Mouse (Mus musculus): ENCODE data around the gene Iqce. TPM values are rescaled to one million over a fixed set of nuclear protein-coding genes. Genes with fewer than 3 reads are reported as not detected.

Gene Iqce
- polyA plus RNA-seq, 1 experiment from 2014 or later = 31.3 TPM

DNA sequence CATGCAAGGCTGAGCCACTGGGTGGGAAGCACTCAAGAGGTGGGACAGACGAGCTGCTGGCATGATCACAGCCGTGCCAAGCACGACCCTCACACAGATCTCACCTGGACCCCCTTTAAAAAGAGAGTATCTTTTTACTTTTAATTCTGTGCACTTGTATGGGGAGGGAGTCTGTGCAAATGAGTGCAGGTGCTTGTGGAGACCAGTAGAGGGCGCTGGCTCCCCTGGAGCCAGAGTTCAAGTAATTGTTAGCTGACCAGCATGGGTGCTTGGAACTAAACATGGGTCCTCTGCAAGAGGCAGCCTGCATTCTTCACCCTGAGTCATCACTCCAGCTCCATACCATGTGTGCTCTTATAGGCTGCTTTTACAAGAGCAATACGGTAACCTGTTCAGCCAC, 74.6 kb downstream of the Iqce start:
- Histone ChIP-seq H3K4me3 (no peak overlapping the region), H3K27ac (no peak overlapping the region), H3K4me1 (no peaks in the 10 kb centered on the region), H3K36me3 (peaks cover 100% of the 10 kb centered on the region), H3K9me3 (replicated peaks) (peaks cover 6% of the 10 kb centered on the region; the same call in 1 of the 2 replicates), H3K27me3 (no peaks in the 10 kb centered on the region), H3K4me2 (replicated peaks) (no peak overlapping the region), H3K9ac (no peak overlapping the region)
- 97% methylated on average over 5 of the region's 5 CpGs for WGBS
- no peak for ATAC-seq (ENCODE audit: low FRiP score)

DNA sequence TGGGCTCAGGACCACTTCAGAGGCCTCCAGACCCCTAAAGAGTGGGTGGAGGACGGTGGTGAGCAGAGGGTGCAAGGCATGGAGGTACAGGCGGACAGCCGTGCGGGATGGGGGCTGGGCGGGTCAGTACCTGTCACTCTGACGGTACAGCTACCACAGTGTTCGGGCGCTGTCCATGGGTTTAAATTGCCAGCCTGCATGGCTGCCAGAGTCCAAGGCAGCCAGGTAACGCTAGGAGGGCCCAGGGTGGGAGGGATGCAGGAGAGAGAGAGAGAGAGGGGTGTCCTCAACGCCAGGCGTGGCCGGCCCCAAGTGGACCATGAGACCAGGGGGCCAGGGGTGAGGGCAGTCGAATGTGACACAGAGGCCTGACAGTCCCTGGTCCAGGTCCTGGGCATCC, 77.2 kb downstream of the Iqce start:
- Histone ChIP-seq H3K9ac (no peak overlapping the region), H3K4me3 (no peak overlapping the region), H3K36me3 (peaks cover 89% of the 10 kb centered on the region), H3K27me3 (no peaks in the 10 kb centered on the region), H3K4me1 (peaks cover 16% of the 10 kb centered on the region), H3K4me2 (replicated peaks) (no peak overlapping the region), H3K9me3 (replicated peaks) (peaks cover 6% of the 10 kb centered on the region; the same call in 1 of the 2 replicates), H3K27ac (no peak overlapping the region)
- ATAC-seq (ENCODE audit: low FRiP score) = no peak
- WGBS = 91% methylated on average over 13 of the region's 13 CpGs

DNA sequence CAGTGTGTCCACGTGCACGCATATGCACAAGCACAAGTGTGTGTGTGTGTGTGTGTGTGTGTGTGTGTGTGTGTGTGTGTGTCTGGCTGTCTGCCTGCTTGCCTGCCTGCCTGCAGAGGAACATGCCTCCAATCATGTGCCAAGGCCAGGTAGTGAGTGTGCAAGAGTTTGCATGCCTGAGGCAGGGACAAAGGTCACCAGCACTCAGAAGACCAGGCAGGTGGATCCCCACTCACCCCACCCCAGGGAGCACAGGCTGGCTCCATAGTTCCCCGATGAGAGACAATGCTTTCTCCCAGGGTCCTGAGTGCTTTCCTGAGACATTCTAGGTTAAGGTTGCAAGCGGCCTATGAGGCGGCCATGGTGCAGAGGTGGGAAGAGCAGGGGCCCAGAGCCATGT, 77.9 kb downstream of the Iqce start:
- Histone ChIP-seq H3K4me3 (no peak overlapping the region), H3K9me3 (replicated peaks) (peaks cover 6% of the 10 kb centered on the region; the same call in 1 of the 2 replicates), H3K27me3 (no peaks in the 10 kb centered on the region), H3K27ac (no peak overlapping the region), H3K9ac (no peak overlapping the region), H3K4me1 (peaks cover 17% of the 10 kb centered on the region), H3K36me3 (peaks cover 82% of the 10 kb centered on the region), H3K4me2 (replicated peaks) (no peak overlapping the region)
- WGBS = 89% methylated on average over 5 of the region's 5 CpGs
- no peak for ATAC-seq (ENCODE audit: low FRiP score)

DNA sequence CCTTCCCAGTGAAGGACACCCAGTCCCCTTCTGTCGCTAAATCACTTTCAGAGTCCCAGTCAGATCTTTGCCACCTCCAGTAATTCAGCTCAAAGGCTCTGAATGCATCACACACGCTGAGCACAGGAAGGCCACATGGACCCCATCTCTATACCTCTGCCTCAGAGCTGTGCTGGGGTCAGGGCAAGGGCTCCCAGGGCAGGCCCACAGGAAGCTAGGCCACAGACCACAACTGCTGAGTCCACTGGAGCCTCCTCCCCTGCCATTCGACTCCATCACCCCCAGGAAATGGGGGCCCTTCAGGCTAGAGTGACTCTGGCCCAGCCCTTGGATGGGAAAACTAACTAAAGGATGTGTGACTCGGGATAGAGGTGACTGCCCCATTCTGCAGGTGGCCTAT, 78.4 kb downstream of the Iqce start:
- peaks cover 17% of the 10 kb centered on the region for H3K4me1 ChIP-seq
- no peaks in the 10 kb centered on the region for H3K27me3 ChIP-seq
- no peak overlapping the region for H3K27ac ChIP-seq
- no peak for ATAC-seq (ENCODE audit: low FRiP score)
- H3K4me2 ChIP-seq (replicated peaks) = no peak overlapping the region
- H3K9ac ChIP-seq = no peak overlapping the region
- 79% methylated on average over 4 of the region's 4 CpGs for WGBS
- no peak overlapping the region for H3K4me3 ChIP-seq
- peaks cover 78% of the 10 kb centered on the region for H3K36me3 ChIP-seq
- peaks cover 6% of the 10 kb centered on the region; the same call in 1 of the 2 replicates for H3K9me3 ChIP-seq (replicated peaks)

DNA sequence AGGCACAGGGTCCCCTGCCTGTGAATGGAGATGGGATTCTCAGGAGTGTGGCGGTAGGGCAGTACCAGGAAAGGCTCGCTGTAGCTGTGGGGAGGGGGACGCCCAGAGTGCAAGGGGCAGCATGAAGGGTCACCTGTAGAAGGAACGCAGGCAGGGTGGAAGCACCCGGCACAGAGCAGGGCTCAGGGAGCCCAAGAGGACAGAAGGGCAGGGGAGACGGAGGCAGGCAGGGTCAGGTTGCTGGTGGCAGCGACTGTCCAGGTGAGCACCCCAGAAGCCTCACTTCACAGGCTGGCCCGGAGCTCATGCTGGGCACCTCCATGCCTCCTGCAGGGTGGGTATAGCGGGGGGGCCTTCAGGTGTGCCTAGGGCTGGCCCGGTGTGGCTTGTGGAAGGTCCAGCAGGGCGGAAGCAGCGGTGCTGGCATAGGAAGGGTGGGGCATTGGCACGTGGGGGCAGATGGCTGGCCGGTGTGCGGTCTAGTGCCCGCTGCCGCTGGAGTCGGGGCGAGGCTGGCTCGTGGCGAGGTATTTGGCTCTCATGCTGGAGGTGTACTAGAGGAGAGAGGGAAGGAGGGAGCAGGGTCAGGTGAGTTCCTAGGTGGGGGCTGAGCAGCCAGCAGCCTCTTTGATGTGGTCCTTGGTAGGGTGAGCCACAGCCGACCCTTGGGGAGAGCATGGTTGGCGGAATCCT, 79.1 kb downstream of the Iqce start:
- ATAC-seq (ENCODE audit: low FRiP score) = no peak
- 0 out of 2 replicates have a peak overlapping the region, but pooled peaks have one; percentile 30 for H3K27ac ChIP-seq
- 96% methylated on average over 23 of the region's 23 CpGs for WGBS
- H3K9ac ChIP-seq = no peak overlapping the region
- H3K4me1 ChIP-seq = peaks cover 17% of the 10 kb centered on the region
- H3K27me3 ChIP-seq = no peaks in the 10 kb centered on the region
- no peak overlapping the region for H3K4me3 ChIP-seq
- 0 out of 2 replicates have a peak, but pooled peaks cover 6% of the 10 kb centered on the region for H3K9me3 ChIP-seq (replicated peaks)
- no peak overlapping the region for H3K4me2 ChIP-seq (replicated peaks)
- peaks cover 71% of the 10 kb centered on the region for H3K36me3 ChIP-seq

DNA sequence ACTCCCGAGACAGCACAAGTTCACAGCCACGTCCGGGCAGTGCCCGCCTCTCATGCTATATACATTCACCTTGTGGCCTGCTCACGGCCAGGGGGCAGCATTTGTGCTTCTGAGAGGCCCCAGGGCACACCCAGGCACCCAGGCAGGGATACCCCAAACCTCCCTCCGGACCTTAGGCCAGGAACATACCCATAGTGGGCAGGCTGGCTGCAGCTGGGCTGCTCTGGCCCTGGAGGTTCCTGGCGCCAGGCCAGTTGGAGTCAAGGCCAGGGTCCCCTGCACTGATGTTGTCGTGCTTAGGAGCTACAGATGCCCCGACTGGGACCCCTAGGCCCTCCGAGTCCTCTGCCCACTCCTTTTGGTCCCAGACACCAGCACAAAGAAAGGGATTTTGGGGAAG, 80.7 kb downstream of the Iqce start:
- Histone ChIP-seq H3K4me1 (peaks cover 17% of the 10 kb centered on the region), H3K36me3 (peaks cover 55% of the 10 kb centered on the region), H3K4me3 (no peak overlapping the region), H3K27ac (peak overlapping the region; percentile 31; the same call in 1 of the 2 replicates), H3K27me3 (no peaks in the 10 kb centered on the region), H3K9ac (peak overlapping the region; percentile 10; the same call in 1 of the 2 replicates), H3K9me3 (replicated peaks) (no peaks in the 10 kb centered on the region), H3K4me2 (replicated peaks) (no peak overlapping the region)
- no peak for ATAC-seq (ENCODE audit: low FRiP score)
- 67% methylated on average over 10 of the region's 10 CpGs for WGBS

DNA sequence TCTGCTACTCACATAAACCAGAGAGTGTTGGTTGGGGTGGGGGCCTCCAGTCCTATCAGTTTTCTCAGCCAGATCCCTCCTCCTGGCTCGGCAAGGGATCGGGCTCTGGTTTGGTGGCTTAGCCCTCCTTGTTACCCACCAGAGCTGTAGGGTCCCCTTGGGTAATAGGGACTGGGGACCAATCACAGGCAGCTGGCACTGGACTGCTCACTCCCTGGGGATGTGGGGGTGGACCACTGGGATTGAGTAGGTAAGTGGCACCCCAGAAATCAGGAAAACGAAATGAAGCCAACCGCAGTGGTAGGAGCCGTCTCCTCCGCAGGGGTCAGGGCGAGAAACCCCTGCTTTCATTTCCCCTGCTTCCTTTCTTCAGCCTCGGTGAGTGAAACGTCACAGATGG, 81.1 kb downstream of the Iqce start:
- 0 out of 2 replicates have a peak overlapping the region, but pooled peaks have one; percentile 31 for H3K27ac ChIP-seq
- WGBS = 68% methylated on average over 9 of the region's 9 CpGs
- 0 out of 2 replicates have a peak overlapping the region, but pooled peaks have one; percentile 10 for H3K9ac ChIP-seq

DNA sequence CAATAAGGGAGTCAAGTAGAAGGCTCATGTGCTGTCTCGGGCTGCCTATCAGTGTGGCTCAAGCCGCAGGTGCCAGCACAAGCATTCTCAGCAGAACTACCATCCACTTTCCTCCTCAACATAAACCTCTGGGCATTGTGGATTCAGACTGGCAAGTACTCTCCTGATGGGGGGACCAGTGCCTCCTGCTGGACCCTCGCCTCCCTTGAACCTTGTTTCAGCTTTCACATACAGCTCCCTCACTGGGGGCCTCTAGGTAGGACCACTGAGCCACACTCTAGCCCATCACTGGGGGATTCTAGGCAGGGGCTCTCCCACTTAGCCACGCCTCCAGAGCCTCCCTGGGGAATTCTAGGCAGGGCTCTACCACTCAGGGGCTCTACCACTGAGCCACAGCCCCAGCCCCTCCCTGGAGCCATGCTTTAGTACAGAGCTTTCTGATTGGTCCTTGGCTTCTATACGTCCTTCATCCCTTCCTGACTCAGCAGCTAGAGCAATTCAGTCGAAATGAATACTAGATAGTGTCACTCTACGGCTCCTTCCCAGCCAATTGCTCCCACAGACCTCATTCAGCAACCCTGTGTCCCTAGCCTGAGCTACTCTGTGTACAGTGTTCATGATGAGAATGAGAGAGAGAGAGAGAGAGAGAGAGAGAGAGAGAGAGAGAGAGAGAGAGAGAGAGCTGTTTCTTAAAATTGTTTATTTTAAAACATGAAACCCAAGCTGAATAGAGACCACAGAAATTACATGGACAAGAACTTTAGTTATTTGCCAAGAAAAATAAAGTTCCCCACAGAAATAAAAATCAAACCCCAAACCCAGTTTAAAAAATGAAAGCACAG, 82.1 kb downstream of the Iqce start:
- Histone ChIP-seq H3K9ac (no peak overlapping the region), H3K4me1 (peaks cover 17% of the 10 kb centered on the region), H3K4me3 (no peak overlapping the region), H3K9me3 (replicated peaks) (no peaks in the 10 kb centered on the region), H3K27me3 (no peaks in the 10 kb centered on the region), H3K36me3 (peaks cover 41% of the 10 kb centered on the region), H3K27ac (peak overlapping the region; percentile 31; the same call in 1 of the 2 replicates), H3K4me2 (replicated peaks) (no peak overlapping the region)
- 50% methylated on average over 7 of the region's 7 CpGs for WGBS
- peak; percentile 42 for ATAC-seq (ENCODE audit: low FRiP score)

More for the DNA sequence above, 81.1 kb downstream of the Iqce start:
- H3K27me3 ChIP-seq = no peaks in the 10 kb centered on the region
- ATAC-seq (ENCODE audit: low FRiP score) = no peak
- H3K4me2 ChIP-seq (replicated peaks) = no peak overlapping the region
- no peaks in the 10 kb centered on the region for H3K9me3 ChIP-seq (replicated peaks)
- peaks cover 17% of the 10 kb centered on the region for H3K4me1 ChIP-seq
- peaks cover 51% of the 10 kb centered on the region for H3K36me3 ChIP-seq
- H3K4me3 ChIP-seq = no peak overlapping the region

DNA sequence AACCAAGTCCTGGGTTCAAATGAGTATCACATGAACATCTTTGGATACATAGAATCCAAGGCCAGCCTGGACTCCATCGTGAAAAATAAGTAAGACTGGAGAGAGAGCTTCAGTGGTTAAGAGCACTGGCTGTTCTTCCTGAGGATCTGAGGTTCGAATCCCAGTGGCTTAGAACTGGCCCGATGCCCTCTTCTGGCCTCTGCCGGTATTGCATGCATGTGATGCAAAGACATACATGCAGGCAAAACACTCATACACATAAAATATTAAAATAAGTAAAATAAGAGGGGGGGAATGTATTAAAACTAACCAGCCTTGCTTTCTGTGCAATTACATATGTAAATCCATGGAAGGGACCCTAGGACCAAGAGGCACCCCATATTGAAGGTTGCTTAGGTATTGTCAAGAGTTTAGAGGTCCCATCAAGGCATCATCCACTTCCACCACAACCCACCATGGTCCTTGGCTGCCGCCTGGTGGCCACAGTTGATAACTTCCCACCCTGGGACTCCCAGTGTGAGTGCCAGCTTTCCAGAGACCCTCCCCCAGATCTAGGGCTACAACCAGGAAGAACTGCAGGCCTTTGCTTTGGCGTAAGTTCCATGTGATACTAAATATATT, 82.9 kb downstream of the Iqce start:
- peaks cover 17% of the 10 kb centered on the region for H3K4me1 ChIP-seq
- H3K36me3 ChIP-seq = peaks cover 35% of the 10 kb centered on the region
- H3K27me3 ChIP-seq = no peaks in the 10 kb centered on the region
- 15% methylated on average over 6 of the region's 6 CpGs for WGBS
- no peak overlapping the region for H3K4me3 ChIP-seq
- 0 out of 2 replicates have a peak overlapping the region, but pooled peaks have one; percentile 24 for H3K27ac ChIP-seq
- H3K4me2 ChIP-seq (replicated peaks) = no peak overlapping the region
- no peak overlapping the region for H3K9ac ChIP-seq
- peak; percentile 33; the same call in 1 of the 2 replicates for ATAC-seq (ENCODE audit: low FRiP score)
- no peaks in the 10 kb centered on the region for H3K9me3 ChIP-seq (replicated peaks)

DNA sequence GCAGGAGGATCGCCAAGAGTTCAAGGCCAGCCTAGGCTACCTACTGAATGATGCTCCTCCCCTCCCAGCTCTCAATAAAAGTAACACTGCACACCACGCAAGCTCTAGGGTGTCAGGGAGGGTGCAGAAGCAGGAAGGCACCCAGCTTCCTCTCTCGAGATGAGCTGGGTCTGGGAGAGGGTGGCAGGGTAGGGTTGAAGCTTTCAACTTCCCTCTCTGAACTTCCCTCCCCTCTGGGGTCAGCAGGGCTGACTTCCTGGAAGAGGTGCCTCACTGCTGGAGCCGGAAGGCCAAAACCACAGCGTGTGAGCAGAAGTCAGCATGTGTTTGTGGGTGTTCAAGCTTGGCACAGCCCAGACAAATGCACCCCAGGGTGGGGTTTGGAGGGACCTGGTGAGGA, 84.5 kb downstream of the Iqce start:
- H3K4me1 ChIP-seq = peaks cover 21% of the 10 kb centered on the region
- WGBS = 83% methylated on average over 5 of the region's 5 CpGs
- H3K27ac ChIP-seq = no peak overlapping the region
- H3K27me3 ChIP-seq = no peaks in the 10 kb centered on the region
- no peak overlapping the region for H3K4me2 ChIP-seq (replicated peaks)
- no peak overlapping the region for H3K9ac ChIP-seq
- H3K36me3 ChIP-seq = peaks cover 35% of the 10 kb centered on the region
- no peak overlapping the region for H3K4me3 ChIP-seq
- no peaks in the 10 kb centered on the region for H3K9me3 ChIP-seq (replicated peaks)
- ATAC-seq (ENCODE audit: low FRiP score) = no peak

DNA sequence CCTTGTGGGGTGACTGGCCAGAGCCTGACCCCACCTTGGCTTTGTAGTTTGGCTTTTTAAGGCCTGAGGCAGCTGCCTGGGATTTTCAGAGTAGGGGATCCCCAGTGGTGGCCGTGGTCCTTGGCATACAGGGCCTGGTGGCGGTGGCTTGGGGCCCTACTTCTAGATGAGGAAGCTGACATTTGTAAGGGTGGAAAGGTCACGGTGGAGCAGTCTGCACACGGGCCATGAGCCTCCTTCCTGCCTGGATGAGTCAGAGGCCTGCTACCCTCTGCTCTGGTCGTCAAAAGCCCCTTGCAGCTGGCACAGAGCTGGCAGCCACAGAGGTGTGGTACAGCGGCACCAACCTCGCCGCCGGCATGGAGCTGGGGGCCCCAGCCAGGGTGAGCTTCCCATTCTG, 85.5 kb downstream of the Iqce start:
- 60% methylated on average over 9 of the region's 9 CpGs for WGBS
- peaks cover 28% of the 10 kb centered on the region for H3K36me3 ChIP-seq
- H3K4me2 ChIP-seq (replicated peaks) = no peak overlapping the region
- peak overlapping the region; percentile 37; the same call in 1 of the 2 replicates for H3K27ac ChIP-seq
- H3K9ac ChIP-seq = no peak overlapping the region
- peaks cover 4% of the 10 kb centered on the region; the same call in 1 of the 2 replicates for H3K27me3 ChIP-seq
- no peak overlapping the region for H3K4me3 ChIP-seq
- H3K4me1 ChIP-seq = peaks cover 24% of the 10 kb centered on the region
- no peak for ATAC-seq (ENCODE audit: low FRiP score)
- no peaks in the 10 kb centered on the region for H3K9me3 ChIP-seq (replicated peaks)

DNA sequence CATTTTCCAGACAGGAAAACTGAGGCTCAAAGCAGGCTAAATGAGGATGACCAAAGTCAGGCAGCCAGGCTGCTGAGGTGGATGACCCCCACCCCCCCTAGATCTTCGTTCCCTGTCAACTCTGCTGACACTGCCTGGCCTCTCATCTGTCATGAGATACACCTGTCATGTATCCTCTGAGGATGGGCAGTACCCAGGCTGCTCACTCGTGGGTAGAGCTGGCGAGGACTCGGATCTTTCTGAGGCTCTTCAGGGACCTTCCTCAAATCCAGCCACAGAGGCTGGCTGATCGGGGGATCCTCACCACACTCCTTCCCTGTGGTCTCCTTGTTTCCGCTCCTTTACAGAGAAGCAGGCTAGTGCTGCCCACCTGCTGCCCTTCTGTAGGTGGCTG, 86.1 kb downstream of the Iqce start:
- 80% methylated on average over 6 of the region's 6 CpGs for WGBS
- ATAC-seq (ENCODE audit: low FRiP score) = no peak
- Histone ChIP-seq H3K36me3 (peaks cover 22% of the 10 kb centered on the region), H3K4me2 (replicated peaks) (no peak overlapping the region), H3K9ac (no peak overlapping the region), H3K27ac (0 out of 2 replicates have a peak overlapping the region, but pooled peaks have one; percentile 37), H3K4me1 (peaks cover 24% of the 10 kb centered on the region), H3K4me3 (no peak overlapping the region), H3K27me3 (peaks cover 4% of the 10 kb centered on the region; the same call in 1 of the 2 replicates), H3K9me3 (replicated peaks) (no peaks in the 10 kb centered on the region)

Data from hindbrain, embryonic 12.5 days (tissue).